ENCODE assay signal across 10 mouse cellular contexts in genomic region chr11:119565684-119566083, GRCm38 (mm10). TPM values are rescaled to one million over a fixed set of nuclear protein-coding genes. Genes with fewer than 3 reads are reported as not detected.
DNase-seq lines count a peak whose midpoint lies in the region; ATAC-seq lines count a peak whose summit lies in the region.
"Had no signal": no experiment of that assay in that cellular context is flagged by ENCODE, and none has a peak within 500 bp of the region (broad histone marks: within the 10 kb centered on the region; RNA-seq: fewer than 3 reads in every experiment).

No protein-coding gene starts in this region.

- peak; percentile 28 for DNase-seq in adrenal gland, adult 2 months
- no peak for DNase-seq in adrenal gland, adult (ENCODE audit: inconsistent age in 2 of 2, low spot score in 1 of 2)
- no peak for DNase-seq in hindbrain, embryonic 10.5 days (ENCODE audit: low spot score)
- DNase-seq in right cerebral cortex, adult 2 months (ENCODE audit: low spot score in 2 of 2) = peak; percentile 54 to 59
- no peak for DNase-seq in right cerebral cortex, postnatal 10 days (ENCODE audit: low spot score in 2 of 2)
- no peak for DNase-seq in embryo, embryonic 10.5 days (ENCODE audit: low spot score)
- DNase-seq: kidney, postnatal 10 days had no signal

- H3K4me2 ChIP-seq in hindbrain, embryonic 13.5 days = no peak overlapping the region
- H3K4me2 ChIP-seq in midbrain, embryonic 15.5 days = 0 out of 2 replicates have a peak overlapping the region, but pooled peaks have one; percentile 5

- H3K4me3 ChIP-seq in hindbrain, embryonic 13.5 days = no peak overlapping the region
- H3K4me3 ChIP-seq in hindbrain, embryonic 10.5 days = no peak overlapping the region
- no peak overlapping the region for H3K4me3 ChIP-seq in midbrain, embryonic 15.5 days
- H3K4me3 ChIP-seq: left cerebral cortex, adult 2 months had no signal

- peak overlapping the region; percentile 67; the same call in 1 of the 2 replicates for H3K27ac ChIP-seq in hindbrain, embryonic 13.5 days
- no peak overlapping the region for H3K27ac ChIP-seq in hindbrain, embryonic 10.5 days
- H3K27ac ChIP-seq in midbrain, embryonic 15.5 days = peak overlapping the region; percentile 62
- H3K27ac ChIP-seq: left cerebral cortex, adult 2 months had no signal

- H3K4me1 ChIP-seq in hindbrain, embryonic 13.5 days (replicated peaks) = peaks cover 34% of the 10 kb centered on the region
- peaks cover 38% of the 10 kb centered on the region for H3K4me1 ChIP-seq in hindbrain, embryonic 10.5 days (replicated peaks)
- peaks cover 16% of the 10 kb centered on the region for H3K4me1 ChIP-seq in midbrain, embryonic 15.5 days

- peaks cover 29% of the 10 kb centered on the region for H3K27me3 ChIP-seq in hindbrain, embryonic 13.5 days
- H3K27me3 ChIP-seq in hindbrain, embryonic 10.5 days (ENCODE audit: insufficient read depth, poor library complexity, severe bottlenecking) = peaks cover 50% of the 10 kb centered on the region
- H3K27me3 ChIP-seq in midbrain, embryonic 15.5 days (replicated peaks) = 0 out of 2 replicates have a peak, but pooled peaks cover 8% of the 10 kb centered on the region

- H3K9me3 ChIP-seq in hindbrain, embryonic 13.5 days = no peaks in the 10 kb centered on the region
- H3K9me3 ChIP-seq in hindbrain, embryonic 10.5 days = no peaks in the 10 kb centered on the region
- no peaks in the 10 kb centered on the region for H3K9me3 ChIP-seq in midbrain, embryonic 15.5 days

- ATAC-seq in hindbrain, embryonic 13.5 days (ENCODE audit: low FRiP score) = no peak
- ATAC-seq in midbrain, embryonic 15.5 days (replicated peaks) = peak; percentile 48; the same call in 1 of the 2 replicates

- WGBS in hindbrain, embryonic 13.5 days = 26% methylated on average over 10 of the region's 10 CpGs
- WGBS in hindbrain, embryonic 10.5 days = 38% methylated on average over 10 of the region's 10 CpGs
- WGBS in midbrain, embryonic 15.5 days = 27% methylated on average over 10 of the region's 10 CpGs

- H3K36me3 ChIP-seq in hindbrain, embryonic 13.5 days = no peaks in the 10 kb centered on the region
- H3K36me3 ChIP-seq in hindbrain, embryonic 10.5 days = no peaks in the 10 kb centered on the region
- H3K36me3 ChIP-seq in midbrain, embryonic 15.5 days (replicated peaks) = no peaks in the 10 kb centered on the region

- H3K9ac ChIP-seq in hindbrain, embryonic 13.5 days = 0 out of 2 replicates have a peak overlapping the region, but pooled peaks have one; percentile 29
- no peak overlapping the region for H3K9ac ChIP-seq in midbrain, embryonic 15.5 days

RNA-seq across cellular contexts. Expression of gene Nptx1, which starts 18.1 kb away (rescaled TPM):
- total RNA-seq in adrenal gland, adult 2 months (2021) = 1 to 10 TPM; 2.2 to 4.9 TPM
- 1.9 and 2.2 TPM in 2 replicates for polyA plus RNA-seq in adrenal gland, adult 2 months (2012; rRNA removed)
- 12.6 and 15.2 TPM in 2 replicates for polyA plus RNA-seq in hindbrain, embryonic 13.5 days (2015; fragmentation: Nextera tagmentation; extraction: Ambion mirVana)
- polyA plus RNA-seq in hindbrain, embryonic 10.5 days (2016; fragmentation: Nextera tagmentation; extraction: Ambion mirVana) = 3.2 and 9.7 TPM in 2 replicates
- polyA plus RNA-seq in midbrain, embryonic 15.5 days (2015; fragmentation: Nextera tagmentation; extraction: Ambion mirVana) = 13.6 and 13.7 TPM in 2 replicates

RNA-seq across cellular contexts. Expression of gene Rptor, which starts 37.0 kb away (rescaled TPM):
- total RNA-seq in adrenal gland, adult 2 months (2021) = 10 to 100 TPM; 43.7 to 47.7 TPM
- polyA plus RNA-seq in adrenal gland, adult 2 months (2012; rRNA removed) = 37.7 and 45.2 TPM in 2 replicates
- polyA plus RNA-seq in hindbrain, embryonic 13.5 days (2015; fragmentation: Nextera tagmentation; extraction: Ambion mirVana) = 10.2 and 10.6 TPM in 2 replicates
- polyA plus RNA-seq in hindbrain, embryonic 10.5 days (2016; fragmentation: Nextera tagmentation; extraction: Ambion mirVana) = 11.8 and 12.4 TPM in 2 replicates
- 13.1 and 14.6 TPM in 2 replicates for polyA plus RNA-seq in midbrain, embryonic 15.5 days (2015; fragmentation: Nextera tagmentation; extraction: Ambion mirVana)

Comparison
In these comparisons a context has a peak if more than half of its experiments do, and no peak if none do; other contexts are left out.
1. DNase-seq: peak in adrenal gland, adult 2 months (single experiment) and right cerebral cortex, adult 2 months (2 of 2); none in adrenal gland, adult (0 of 2), hindbrain, embryonic 10.5 days (single experiment), right cerebral cortex, postnatal 10 days (0 of 2) and embryo, embryonic 10.5 days (single experiment).